Mouse (Mus musculus) urinary bladder, adult 2 months (tissue): ENCODE data around the gene Nipbl. TPM values are rescaled to one million over a fixed set of nuclear protein-coding genes. Genes with fewer than 3 reads are reported as not detected.

ENCODE experiments used
- DNase-seq: peaks from one replicate; pipeline ENCODE4 v3.0.0; 2022; ENCODE audit warnings: low spot score
- polyA plus RNA-seq: library from polyadenylated mRNA; depleted of rRNA; stranded (reverse); fragments of >200 nt; gene quantifications from 2 replicates; pipeline ENCODE4 v1.2.3, GENCODE M21; 2012

Nipbl gene
- polyA plus RNA-seq, 1 experiment, result 13.1 TPM

DNA sequence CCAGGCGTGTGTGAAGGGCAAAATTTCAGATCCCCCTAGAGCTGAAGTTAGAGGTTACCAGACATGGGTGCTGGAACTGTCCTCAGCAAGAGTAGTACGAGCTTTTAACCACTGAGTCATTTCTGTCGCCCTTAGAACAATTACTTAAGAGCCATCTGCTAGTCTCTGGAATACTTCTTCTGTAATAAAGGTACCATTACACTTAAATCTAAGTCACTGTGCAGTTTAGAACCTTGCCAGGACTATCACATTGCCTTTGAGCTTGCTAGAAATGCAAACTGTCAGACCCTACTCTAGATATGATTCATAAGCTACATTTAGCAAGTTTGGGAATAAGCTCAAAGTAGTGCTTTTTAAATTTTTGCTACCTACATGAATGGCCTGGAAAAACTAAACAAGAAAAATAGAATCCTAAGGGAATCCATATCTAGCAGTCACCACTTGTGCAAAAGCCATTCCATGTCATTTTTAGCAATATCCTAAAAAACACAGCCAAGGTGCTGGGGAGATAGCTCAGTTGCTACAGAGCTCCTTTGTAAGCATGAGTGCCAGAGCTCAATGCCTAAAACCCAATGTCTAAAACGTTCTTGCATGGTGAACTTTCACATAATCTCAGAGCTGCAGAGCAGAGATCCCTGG is 27.6 kb downstream of the Nipbl start:
- no peak for DNase-seq

DNA sequence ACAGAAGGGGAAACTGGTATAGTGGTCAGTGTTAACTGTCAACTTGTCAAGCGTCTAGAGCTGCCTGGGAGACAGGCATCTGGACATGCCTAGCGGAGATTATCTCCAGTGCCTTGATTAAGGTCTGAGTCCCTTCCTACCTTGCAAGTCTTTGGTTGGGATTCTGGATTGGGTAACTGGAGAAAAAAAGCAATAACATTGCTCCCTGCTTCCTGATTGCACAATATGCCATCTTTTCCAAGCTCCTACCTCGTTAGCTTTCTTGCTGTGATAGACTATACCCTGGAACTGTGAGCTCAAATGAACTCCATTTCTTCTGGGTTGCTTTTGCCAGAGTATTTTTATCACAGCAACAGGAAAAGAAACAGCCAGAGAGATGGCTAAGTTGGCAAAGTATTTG is 30.9 kb downstream of the Nipbl start:
- DNase-seq, result no peak

DNA sequence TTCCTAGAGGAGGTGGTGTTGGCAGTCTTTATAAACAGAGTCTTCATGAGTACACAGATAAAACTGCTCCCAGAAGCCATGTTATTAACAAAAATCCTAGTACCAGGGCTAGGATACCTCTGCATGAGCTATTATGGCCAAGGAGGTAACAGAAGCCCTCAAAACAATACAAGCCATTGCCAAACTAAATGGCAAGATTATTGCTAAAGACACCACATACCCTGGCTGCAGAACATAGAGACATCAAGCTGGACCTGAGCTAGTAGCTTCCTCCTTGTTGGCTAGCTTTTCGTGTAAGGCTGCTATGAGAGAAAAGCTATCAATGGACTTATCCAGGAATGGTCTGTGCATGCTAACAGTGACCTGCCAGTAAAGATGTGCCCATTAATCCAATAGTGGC is 32.4 kb downstream of the Nipbl start:
- no peak for DNase-seq

DNA sequence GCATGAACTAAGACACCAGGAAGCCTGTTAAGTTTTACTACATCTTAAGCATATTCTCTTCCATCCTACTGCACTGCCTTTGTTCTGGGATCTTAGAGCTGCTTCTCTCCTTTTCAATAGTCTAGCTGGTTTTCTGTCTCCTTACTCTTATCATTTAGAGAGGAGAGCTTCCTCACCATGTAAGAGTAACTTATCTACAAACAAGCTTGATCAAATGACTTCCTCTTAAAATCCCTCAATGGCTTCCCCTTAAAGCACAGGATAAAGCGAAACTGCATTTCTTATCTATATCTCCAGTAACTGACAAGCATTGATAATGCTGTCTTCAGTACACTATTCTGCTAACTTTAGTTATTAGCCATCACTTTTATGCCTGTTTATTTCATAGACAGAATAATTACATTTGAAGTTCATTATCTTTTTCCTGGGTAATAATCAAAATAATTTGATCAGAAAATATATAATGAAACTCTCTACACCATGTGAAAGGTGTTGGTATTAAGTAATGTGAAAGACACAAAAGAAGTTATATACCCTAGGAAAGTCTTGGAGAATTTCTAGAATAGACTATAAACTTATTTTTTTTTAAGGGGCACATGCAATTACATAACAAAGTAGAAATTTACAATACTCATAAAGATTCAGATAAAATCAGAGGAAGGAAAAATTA is 33.0 kb downstream of the Nipbl start:
- DNase-seq, result no peak

DNA sequence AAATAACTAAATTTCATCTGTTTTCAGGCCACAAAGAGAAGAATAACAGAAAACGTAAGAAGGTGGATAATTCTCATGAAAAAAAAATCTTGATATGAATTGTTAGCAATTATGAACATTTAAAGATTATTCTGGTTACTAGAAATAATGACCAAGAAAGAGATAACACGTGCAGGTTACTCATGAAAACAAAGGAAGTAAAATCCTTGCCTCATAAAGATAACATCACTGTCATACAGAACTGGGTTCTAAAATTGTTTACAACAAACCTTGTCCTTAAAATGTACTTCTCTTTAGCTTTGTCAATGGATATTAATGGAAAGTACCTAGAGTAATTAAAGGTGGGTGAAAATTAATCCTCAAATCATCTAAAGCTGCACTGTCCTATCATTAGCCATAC is 37.2 kb downstream of the Nipbl start:
- DNase-seq, result no peak

DNA sequence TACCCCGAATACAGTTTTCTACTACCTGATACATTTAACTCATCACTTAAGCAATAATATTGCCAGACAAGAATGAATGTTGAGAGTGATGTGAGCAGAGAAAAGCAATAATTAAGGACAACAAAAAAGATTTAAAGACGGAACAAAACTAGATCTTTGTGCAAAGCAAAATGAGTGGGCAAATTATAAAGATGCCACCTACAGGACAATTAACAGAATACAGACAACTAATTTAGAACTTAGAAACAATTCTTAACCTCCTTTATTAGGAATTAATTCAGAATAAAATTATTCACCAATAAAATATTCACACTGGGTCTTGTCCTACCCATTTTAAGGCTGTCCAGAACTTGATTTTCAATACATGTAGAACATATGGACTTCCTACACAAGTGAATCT is 38.0 kb downstream of the Nipbl start:
- no peak for DNase-seq

DNA sequence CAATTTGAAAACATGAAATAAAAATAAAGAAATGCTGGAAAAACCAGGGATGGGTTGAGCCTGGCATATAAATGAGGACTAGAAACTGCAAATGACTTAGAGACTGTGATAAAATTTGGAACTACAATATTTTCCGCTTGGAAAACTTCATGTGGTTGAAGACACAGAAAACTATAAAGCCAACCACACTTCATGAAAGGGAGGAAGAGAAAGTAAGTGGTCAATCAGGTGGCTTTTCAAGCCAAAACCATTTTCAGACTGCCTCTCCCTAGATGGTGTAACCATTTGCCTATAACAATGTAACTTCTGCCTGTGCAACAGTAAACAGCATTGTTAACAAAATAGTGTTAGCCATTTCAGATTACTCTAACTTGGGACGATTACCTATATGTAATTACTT is 41.7 kb downstream of the Nipbl start:
- no peak for DNase-seq

DNA sequence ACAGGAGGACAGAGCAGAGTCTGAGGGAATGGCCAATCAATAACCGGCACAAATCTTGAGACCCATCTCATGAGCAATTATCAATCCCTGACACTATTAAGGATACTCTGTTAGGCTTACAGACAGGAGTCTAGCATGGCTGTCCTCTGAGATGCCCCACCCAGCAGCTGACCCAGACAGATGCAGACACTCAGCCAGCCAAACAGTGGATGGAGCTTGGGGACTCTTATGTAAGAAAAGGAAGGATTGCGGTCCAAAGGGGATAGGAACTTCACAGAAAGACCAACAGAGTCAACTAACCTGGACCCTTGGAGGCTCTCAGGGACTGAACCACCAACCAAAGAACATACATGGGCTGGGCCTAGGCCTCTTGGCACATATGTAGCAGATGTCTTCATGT is 42.7 kb downstream of the Nipbl start:
- DNase-seq, result no peak

DNA sequence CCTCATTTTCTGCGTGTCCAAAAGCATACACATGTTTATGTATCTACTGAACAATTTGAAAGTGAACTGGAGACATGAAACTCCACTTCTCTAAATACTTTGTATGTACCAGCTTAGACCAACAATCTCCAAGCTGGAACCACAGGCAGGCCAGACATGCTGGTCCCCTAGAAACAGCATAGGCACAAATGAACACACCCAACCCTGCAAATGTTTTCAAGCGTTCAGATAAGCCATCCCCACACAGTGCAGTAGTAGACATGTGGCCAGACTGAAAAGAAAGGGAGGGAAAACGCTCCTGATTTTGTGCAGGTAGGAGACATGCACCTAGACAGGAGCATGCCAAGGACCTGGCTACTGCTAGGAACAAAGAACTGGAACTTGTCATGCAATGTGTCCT is 52.5 kb downstream of the Nipbl start:
- no peak for DNase-seq

DNA sequence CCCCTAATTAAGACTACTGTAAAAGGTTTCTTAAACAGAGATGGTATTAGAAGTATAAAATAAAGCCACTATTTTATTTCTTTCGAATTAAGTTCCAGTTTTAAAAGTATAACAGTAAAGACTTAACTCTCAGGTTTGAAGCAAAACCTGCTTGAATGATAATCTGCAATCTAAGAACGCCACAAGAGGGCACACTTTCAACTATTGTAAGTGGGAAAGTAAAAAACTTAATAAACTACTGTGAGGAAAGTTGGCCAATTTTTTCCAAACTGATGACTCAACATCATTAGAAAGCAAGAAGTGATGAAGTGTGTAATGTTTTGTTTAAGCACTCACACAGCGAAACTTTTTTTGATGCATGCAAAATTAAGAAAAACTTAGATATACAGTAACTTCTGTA is 62.0 kb downstream of the Nipbl start:
- DNase-seq, result no peak

DNA sequence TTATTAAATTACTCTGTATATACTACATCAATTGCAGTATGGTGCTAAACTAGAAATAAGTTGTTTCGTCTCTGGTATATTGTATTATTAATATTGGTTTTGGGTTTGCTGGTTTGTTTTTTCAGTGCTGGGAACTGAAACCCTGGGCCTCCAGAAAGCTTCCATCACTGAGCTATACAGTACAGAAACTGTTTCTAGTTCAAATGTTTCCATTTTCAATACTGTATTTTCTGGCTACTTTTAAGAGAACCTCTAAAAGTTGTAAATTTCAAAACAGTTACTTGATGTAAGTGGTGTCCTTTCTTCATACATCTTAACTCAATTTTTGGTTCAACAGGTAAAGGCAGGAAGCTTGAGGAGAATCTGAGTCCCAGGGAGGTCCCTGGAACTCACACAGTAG is 68.6 kb downstream of the Nipbl start:
- DNase-seq, result no peak

DNA sequence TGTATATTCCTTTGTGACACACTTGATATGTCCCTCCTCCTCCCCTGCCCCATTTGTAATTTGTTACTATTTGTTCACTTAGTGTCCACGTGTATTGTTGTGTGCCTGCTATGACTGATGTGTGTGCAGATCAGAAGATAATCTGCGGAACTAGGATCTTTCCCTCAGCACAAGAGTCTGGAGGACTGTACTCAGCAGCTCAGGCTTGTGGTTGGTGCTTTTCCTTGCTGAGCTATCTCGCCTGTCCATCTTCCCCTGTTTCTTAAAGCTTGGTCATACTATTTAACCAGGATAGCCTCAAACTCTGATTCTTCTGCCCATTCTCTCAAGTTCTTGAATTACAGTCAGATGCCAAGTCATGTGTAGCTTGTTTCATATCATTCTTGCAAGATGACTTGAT is 69.5 kb downstream of the Nipbl start:
- no peak for DNase-seq

DNA sequence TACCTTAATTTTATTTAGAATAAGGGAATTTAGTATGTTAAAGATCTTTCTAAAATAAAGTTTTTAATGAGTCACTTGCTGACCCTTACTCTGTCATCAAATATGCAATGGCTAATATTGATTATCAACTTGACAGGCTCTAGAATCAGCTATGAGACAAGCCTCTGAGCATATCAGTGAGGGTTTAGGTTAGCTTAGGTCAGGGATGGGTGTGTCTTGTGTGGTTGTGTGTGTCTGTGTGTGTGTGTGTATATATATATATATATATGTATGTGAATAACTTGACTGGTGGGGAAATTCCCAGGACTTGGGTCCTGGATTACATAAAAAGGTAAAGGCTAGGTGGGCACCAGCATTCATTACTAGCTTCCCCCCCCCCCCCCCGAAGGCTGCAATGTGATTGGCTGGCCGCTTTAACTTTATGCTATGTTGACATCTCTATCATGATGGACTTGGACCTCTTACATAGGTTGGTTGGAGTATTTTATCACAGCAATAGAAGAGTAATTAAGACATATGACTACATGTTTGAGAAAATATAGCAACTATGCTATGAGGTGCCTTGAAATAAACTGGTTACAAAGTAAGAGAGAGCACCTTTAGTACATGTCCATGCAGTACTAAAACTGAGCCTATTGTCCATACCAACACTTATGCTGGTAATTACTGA is 97.0 kb downstream of the Nipbl start:
- no peak for DNase-seq

DNA sequence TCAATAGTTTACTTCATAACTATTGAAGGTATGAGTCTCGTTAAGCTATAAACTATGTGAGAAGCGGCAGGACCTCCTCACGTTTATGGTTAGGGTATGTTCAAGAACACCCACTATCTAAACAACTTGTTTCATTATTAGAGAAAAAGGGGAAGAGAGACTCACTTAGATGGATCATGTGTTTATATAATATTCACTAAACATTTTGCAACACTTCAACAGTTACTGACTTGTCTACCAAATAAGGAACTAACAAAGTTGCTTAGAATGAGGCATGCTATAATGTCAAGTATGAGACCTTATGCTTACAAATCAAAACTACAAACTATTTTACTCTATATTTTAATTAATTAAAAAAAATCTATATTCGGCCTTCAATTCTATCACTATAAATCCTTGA is 103.7 kb downstream of the Nipbl start:
- no peak for DNase-seq

DNA sequence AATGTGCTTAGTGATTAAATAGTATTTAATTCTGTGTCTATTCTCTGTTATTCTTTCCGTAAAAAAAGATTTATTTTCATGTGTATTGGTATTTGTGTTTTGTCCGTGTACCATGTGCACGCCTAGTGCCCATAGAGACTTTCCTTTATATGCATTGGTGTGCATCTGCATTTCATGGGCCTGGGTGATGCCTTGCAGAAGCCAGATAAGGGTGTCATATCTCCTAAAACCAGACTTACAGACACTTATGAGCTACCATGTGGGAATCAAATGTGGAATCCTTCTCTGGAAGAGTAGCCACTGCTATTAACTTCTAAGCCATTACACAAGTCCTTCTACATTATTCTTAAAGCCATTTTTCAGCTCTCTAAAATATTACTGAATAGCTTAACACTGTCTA is 112.7 kb downstream of the Nipbl start:
- DNase-seq, result no peak

DNA sequence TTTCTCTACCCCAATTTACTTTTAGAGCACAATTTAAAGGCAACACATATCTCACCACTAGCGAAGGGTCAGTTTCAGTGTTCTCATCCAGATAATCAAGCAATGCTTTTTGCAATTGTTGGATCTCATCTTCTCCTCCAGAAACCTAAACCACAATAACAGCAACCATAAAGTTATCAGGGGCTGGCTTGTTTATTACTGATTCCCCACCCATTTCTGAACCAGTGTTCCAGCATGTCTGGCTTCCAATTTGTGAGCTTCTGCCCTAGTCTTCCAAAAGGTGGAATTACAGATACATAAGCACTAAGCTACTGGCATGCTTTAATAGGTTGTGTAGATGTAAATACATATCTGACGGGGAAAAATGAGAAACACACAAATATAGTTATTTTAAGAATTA is 118.6 kb downstream of the Nipbl start:
- no peak for DNase-seq

DNA sequence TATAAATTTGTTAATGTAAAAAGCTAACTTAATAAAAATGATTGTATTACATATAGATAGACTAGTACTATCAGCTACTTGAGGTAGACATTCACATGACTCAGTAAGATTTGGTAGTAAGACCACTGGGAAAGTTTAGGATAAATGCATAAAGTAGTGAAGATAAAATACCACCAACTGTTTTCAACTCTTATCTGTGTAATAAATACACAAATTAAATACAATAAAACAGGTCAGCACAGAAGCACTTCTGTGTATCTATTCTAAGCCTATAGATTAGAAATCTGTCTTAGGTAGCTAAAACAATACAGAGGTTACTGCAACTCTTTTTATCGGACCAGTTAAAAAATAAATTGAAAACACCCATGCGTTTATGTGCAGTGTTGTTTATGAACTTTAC is 119.4 kb downstream of the Nipbl start:
- no peak for DNase-seq

DNA sequence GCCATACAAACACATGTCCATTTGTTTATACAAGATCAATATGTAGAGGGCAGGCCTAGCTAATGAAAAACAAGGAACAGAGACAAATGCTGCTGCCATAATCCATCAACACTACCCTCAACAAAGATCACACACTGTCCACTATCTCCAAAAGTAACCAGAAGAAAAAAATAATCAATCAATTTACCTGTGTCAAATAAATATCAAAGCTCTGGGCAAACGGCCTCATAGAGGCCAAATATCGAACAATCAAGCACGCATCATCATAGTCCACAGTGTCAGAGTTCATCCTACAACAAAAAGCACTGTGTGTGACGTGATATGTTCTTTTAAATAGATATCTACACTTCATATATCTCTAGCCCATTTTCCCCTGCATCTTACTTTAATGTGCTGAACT is 120.2 kb downstream of the Nipbl start:
- no peak for DNase-seq

DNA sequence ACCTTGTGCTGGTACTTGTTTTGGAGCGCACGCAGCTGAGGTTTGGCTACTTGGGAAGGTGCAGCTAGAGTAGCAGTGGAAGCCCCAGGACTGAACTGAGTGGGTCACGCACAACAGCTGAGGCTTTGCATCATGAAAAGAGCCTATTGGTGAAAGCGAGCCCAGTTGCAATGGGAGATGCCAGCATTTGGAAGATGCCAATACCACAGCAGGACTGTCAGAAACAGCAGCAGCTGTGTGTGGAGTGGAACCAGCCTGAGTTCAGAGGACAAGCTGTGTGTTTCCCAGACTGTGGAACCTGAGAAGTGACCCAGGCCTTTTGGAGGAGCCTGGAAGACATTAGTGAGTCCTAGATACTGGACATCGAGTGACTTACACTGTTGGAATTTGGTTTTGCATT is 122.8 kb downstream of the Nipbl start:
- DNase-seq, result no peak

DNA sequence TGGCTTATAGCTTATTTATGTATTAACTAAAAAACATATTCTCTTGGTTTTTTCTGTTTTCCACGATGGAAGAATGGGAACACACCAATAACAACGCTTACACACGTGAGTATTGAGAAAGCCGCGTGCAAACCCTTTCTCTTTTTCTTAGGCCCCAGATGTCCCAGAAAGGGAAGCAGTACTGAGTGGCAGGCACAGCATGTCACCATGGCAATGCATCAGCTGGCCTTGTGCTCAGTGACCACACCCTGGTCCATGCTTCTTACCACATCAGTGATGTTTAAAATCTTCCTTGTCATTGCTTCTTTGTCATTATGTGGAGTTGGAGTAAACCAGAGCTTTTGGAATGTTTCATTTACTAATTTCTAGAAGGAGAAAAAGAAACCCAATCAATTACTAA is 125.1 kb downstream of the Nipbl start:
- DNase-seq, result no peak

DNA sequence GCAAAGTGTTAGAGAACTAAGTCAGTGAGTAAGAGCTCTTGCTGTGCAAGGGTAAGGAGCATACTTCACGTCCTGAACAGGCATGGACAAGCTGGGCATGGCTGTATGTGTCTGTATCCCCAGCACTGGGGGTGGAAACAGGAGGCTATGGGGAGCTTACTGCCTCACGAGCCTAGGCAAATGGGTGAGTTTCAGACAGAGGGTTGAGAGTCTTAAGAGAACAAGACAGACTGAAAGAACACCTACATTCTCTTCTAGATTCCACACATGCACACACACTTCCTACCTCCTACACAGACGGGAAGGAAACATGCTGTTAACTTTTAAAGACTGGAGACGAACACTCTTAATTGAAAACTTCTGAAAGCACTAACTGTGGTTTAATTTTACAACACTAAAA is 126.9 kb downstream of the Nipbl start:
- no peak for DNase-seq

DNA sequence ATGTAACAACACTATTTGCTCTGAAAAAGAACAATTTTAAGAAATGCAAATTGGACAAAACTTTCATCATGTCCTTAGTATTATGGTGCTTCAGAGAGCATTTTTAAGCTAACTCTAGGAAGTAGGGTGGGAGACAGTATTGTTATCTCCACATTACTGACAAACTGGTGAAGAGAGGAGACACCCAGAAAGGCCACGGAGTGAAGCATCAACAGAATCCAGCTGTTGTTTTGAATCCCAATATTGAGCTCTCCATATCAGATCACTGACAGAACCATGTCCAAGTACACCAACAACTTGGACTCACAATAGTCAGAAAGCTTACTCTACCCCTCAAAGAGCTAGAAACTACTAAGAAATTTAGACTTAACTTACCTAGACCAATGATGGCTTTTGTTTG is 138.8 kb downstream of the Nipbl start:
- no peak for DNase-seq

DNA sequence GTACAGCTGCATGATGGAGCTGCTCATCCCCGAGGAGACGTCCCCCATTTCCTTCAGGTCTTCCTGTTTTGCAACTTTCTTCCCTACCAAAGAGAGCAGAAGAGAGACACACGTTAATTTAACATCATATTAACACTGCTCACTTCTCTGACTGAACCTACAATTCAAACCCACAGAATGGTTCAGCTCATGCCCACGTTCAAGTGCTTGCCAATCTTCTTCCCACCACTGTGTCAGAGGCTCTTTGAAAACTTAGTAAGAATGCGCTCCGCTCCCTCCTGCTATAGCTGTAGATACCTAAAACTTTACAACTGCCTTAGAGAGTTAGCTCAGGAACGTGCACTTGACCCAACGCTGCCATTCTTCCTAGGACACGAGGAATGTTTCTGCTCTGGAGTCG is 141.3 kb downstream of the Nipbl start:
- no peak for DNase-seq

DNA sequence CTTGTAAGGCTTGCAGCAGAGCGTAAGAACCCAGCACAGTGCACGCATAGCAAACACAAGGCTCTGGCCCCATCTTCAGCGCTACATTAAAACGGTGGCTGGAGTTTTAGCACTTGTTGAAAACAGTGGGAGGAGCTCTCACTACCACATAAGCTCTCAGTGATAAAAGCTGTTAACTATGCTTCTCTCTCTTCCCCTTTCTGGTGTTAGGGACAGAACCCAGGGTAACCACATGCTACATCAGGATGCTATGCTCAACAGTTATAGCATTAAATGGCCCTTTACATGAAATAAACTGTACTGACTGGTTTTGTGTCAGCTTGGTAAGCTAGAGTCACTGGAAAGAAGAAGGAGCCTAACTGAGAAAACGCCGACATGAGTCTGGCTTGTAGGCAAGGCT is 150.1 kb downstream of the Nipbl start:
- DNase-seq, result no peak
